In genomic region chr6:83821856-83822255, GRCm38 (mm10) we compare ENCODE assay signal across 18 mouse cellular contexts. TPM values are rescaled to one million over a fixed set of nuclear protein-coding genes. Genes with fewer than 3 reads are reported as not detected.
"Had no signal": no experiment of that assay in that cellular context is flagged by ENCODE, and none has a peak within 500 bp of the region (broad histone marks: within the 10 kb centered on the region; RNA-seq: fewer than 3 reads in every experiment).

No protein-coding gene starts in this region.

- H3K9me3 ChIP-seq: limb, embryonic 10.5 days; liver, embryonic 15.5 days; neural tube, embryonic 12.5 days had no signal

- H3K4me3 ChIP-seq: left cerebral cortex, adult 2 months; limb, embryonic 10.5 days; liver, embryonic 15.5 days; megakaryocyte, embryonic 14.5 days; neural tube, embryonic 12.5 days had no signal

- H3K27me3 ChIP-seq: liver, embryonic 15.5 days; megakaryocyte, embryonic 14.5 days; neural tube, embryonic 12.5 days had no signal

- H3K4me1 ChIP-seq: limb, embryonic 10.5 days; liver, embryonic 15.5 days; neural tube, embryonic 12.5 days had no signal

- H3K4me2 ChIP-seq: liver, embryonic 11.5 days; liver, embryonic 15.5 days; midbrain, embryonic 11.5 days; neural tube, embryonic 12.5 days had no signal

- DNase-seq: kidney, postnatal 25 days; lung, adult 2 months; lung, postnatal 10 days; thymus, postnatal 4 days had no signal

- H3K36me3 ChIP-seq: liver, embryonic 15.5 days had no signal

- H3K27ac ChIP-seq: left cerebral cortex, adult 2 months; limb, embryonic 10.5 days; liver, embryonic 15.5 days; macrophage; neural tube, embryonic 12.5 days; stomach, postnatal 0 days had no signal

- H3K9ac ChIP-seq: liver, embryonic 15.5 days; neural tube, embryonic 12.5 days had no signal

RNA-seq across cellular contexts. Expression of gene Ankrd53, which starts 59.4 kb away (rescaled TPM):
- total RNA-seq: layer of hippocampus, postnatal 25 days; left cerebral cortex, adult 2 months; left cerebral cortex, postnatal 14 days; monocyte, adult 5-6 weeks; neutrophil, adult 5-6 weeks had no signal
- polyA plus RNA-seq: limb, embryonic 14.5 days; liver, embryonic 15.5 days; lung, adult 2 months; macrophage; midbrain, embryonic 11.5 days; stomach, postnatal 0 days had no signal
